Mouse (Mus musculus) stomach, postnatal 0 days (tissue): Measurements from ENCODE around the gene Uap1.

Experiments
- CTCF ChIP-seq: IDR thresholded peaks from 2 replicates; pipeline ENCODE4 v1.5.1; 2016; ENCODE audit warnings: antibody characterized with exemption, low read depth, mild to moderate bottlenecking, moderate library complexity
- EP300 ChIP-seq: optimal IDR thresholded peaks from 2 replicates; pipeline ENCODE3; 2016; ENCODE audit warnings: antibody characterized with exemption

- TF ChIP-seq EP300, result no peak
- TF ChIP-seq CTCF, result no peak
These were observed 40.5 kb downstream of the Uap1 start for GRCm38 (mm10) chr1:170134264-170134663.
